Mouse (Mus musculus) megakaryocyte, embryonic 14.5 days (primary cell): ENCODE results near the gene Smarcd3. TPM values are rescaled to one million over a fixed set of nuclear protein-coding genes. Genes with fewer than 3 reads are reported as not detected.

Experiments used
- H3K27me3 ChIP-seq: replicated peaks from 2 replicates; pipeline ENCODE3; 2012; ENCODE audit warnings: inconsistent platforms
- H3K36me3 ChIP-seq: replicated peaks from 2 replicates; pipeline ENCODE3; 2012; ENCODE audit warnings: low read length, inconsistent platforms, mixed read lengths
- H3K4me1 ChIP-seq: 2 replicates; pipeline ENCODE4 v1.6.1; 2012; ENCODE audit warnings: inconsistent platforms
- H3K4me3 ChIP-seq: replicated peaks from 2 replicates; pipeline ENCODE3; 2012; ENCODE audit warnings: moderate library complexity, mild to moderate bottlenecking, inconsistent platforms
- H3K9me3 ChIP-seq: 2 replicates; pipeline ENCODE4 v1.6.1; 2012; ENCODE audit warnings: inconsistent platforms
- FLI1 ChIP-seq: IDR thresholded peaks from 2 replicates; pipeline ENCODE4 v1.6.1; 2012; ENCODE audit warnings: low read length, inconsistent platforms, mixed read lengths
- GATA1 ChIP-seq: IDR thresholded peaks from 3 replicates; pipeline ENCODE4 v1.6.1; 2012; ENCODE audit warnings: mixed read lengths, low read length, inconsistent platforms, borderline replicate concordance
- polyA plus RNA-seq: library from polyadenylated mRNA; stranded (reverse); fragments of >175 nt; gene quantifications from 2 replicates; pipeline ENCODE4 v1.2.3, GENCODE M21; 2012; ENCODE audit warnings: low replicate concordance; ENCODE audit not compliant: insufficient read depth

Gene Smarcd3
- 0.76 TPM in 1 of 2 replicates, not detected in the other for polyA plus RNA-seq

DNA sequence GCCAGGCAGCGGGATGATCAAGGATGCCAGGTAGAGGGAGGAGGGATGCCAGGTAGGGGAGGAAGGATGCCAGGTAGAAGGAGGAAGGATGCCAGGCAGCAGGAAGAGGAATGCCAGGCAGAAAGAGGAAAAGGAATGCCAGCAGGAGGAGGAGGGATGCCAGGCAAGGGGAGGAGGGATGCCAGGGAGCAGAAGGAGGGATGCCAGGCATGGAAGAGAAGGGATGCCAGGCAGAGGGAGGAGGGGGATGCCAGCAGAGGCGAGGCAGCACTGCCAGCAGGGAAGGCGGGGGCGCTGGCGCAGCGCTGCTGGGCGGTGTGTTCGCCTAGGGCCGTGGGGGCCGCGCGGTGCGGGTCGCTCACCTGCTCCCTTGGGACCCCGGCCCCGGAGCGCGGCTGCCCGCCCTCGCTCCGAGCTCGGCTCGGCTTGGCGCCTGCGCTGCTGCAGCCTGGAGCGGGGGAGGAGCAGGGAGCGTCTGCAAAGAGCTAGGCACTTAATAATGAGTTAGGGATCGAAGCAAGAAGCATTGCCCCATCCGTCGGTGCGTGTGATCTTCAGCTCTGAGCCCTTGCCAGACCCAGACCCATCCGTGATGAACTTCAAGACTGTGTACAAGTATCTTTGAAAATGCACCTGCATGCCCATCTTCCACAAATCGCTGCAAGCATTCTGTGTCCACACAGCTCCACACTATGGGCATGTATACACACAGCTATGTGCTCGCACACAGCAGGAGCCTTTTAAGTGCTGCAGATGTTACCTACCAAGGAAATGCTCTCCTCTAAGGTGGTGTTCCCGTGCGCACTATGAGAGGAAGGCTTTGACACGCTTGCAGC is at the start of gene Smarcd3:
Gene Smarcd3 (minus strand): TSS at position 426 of the 836 bp plus-strand sequence.
- peak within 1 kb of the TSS; percentile 79 for H3K4me3 ChIP-seq

GRCm38 (mm10) chr5:24661457-24661856 is 37.2 kb upstream of the Smarcd3 start:
- H3K4me1 ChIP-seq: peaks cover 18% of the 10 kb centered on the region
- H3K9me3 ChIP-seq: peaks cover 20% of the 10 kb centered on the region
- TF ChIP-seq GATA1 (no peak), FLI1 (no peak)
- no peak overlapping the region for H3K4me3 ChIP-seq
- peaks cover 10% of the 10 kb centered on the region for H3K27me3 ChIP-seq
- H3K36me3 ChIP-seq: no peaks in the 10 kb centered on the region

More for the DNA sequence above, at the start of gene Smarcd3:
- Histone ChIP-seq H3K4me1 (peaks cover 24% of the 10 kb centered on the region), H3K36me3 (no peaks in the 10 kb centered on the region), H3K27me3 (peaks cover 70% of the 10 kb centered on the region), H3K9me3 (peaks cover 2% of the 10 kb centered on the region; the same call in 1 of the 2 replicates)
- no peak for TF ChIP-seq GATA1
- no peak for TF ChIP-seq FLI1

GRCm38 (mm10) chr5:24659708-24660423 is 35.7 kb upstream of the Smarcd3 start:
- no peak overlapping the region for H3K4me3 ChIP-seq
- no peak for TF ChIP-seq GATA1
- TF ChIP-seq FLI1: no peak
- H3K27me3 ChIP-seq: peaks cover 7% of the 10 kb centered on the region
- no peaks in the 10 kb centered on the region for H3K36me3 ChIP-seq
- H3K4me1 ChIP-seq: peaks cover 29% of the 10 kb centered on the region
- peaks cover 11% of the 10 kb centered on the region; the same call in 1 of the 2 replicates for H3K9me3 ChIP-seq

DNA sequence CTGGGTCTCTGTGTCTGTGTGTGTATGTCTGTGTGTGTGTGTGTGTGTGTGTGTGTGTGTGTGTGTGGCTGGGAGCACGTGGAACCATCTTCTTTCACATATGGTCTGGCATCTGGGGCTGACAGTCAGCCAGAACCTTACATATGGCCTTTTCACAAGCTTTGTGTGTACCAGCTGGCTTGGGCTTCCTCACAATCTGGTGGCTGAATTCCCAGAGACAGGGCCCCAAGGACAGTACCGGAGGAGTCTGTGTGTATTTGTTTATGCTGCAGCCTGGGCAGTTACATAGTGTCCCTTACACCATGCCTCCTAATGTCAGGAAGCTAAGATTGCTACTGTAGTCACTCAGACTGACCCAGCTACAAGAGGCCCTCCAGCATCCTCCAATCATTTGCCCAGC is 32.9 kb upstream of the Smarcd3 start:
- H3K4me3 ChIP-seq: no peak overlapping the region
- peaks cover 37% of the 10 kb centered on the region for H3K4me1 ChIP-seq
- no peak for TF ChIP-seq GATA1
- no peak for TF ChIP-seq FLI1
- H3K27me3 ChIP-seq: peaks cover 23% of the 10 kb centered on the region
- H3K36me3 ChIP-seq: no peaks in the 10 kb centered on the region
- H3K9me3 ChIP-seq: peaks cover 15% of the 10 kb centered on the region; the same call in 1 of the 2 replicates

GRCm38 (mm10) chr5:24654491-24654890 is 30.3 kb upstream of the Smarcd3 start:
- H3K4me3 ChIP-seq: peak overlapping the region; percentile 38
- H3K27me3 ChIP-seq: peaks cover 42% of the 10 kb centered on the region
- TF ChIP-seq FLI1 (no peak), GATA1 (no peak)
- no peaks in the 10 kb centered on the region for H3K36me3 ChIP-seq
- peaks cover 38% of the 10 kb centered on the region for H3K4me1 ChIP-seq
- H3K9me3 ChIP-seq: peaks cover 15% of the 10 kb centered on the region; the same call in 1 of the 2 replicates

- Histone ChIP-seq H3K4me1 (peaks cover 32% of the 10 kb centered on the region), H3K9me3 (peaks cover 10% of the 10 kb centered on the region; the same call in 1 of the 2 replicates), H3K27me3 (peaks cover 54% of the 10 kb centered on the region), H3K4me3 (no peak overlapping the region), H3K36me3 (no peaks in the 10 kb centered on the region)
- no peak for TF ChIP-seq GATA1
- no peak for TF ChIP-seq FLI1
Measured at GRCm38 (mm10) chr5:24652780-24653179, 28.6 kb upstream of the Smarcd3 start.

DNA sequence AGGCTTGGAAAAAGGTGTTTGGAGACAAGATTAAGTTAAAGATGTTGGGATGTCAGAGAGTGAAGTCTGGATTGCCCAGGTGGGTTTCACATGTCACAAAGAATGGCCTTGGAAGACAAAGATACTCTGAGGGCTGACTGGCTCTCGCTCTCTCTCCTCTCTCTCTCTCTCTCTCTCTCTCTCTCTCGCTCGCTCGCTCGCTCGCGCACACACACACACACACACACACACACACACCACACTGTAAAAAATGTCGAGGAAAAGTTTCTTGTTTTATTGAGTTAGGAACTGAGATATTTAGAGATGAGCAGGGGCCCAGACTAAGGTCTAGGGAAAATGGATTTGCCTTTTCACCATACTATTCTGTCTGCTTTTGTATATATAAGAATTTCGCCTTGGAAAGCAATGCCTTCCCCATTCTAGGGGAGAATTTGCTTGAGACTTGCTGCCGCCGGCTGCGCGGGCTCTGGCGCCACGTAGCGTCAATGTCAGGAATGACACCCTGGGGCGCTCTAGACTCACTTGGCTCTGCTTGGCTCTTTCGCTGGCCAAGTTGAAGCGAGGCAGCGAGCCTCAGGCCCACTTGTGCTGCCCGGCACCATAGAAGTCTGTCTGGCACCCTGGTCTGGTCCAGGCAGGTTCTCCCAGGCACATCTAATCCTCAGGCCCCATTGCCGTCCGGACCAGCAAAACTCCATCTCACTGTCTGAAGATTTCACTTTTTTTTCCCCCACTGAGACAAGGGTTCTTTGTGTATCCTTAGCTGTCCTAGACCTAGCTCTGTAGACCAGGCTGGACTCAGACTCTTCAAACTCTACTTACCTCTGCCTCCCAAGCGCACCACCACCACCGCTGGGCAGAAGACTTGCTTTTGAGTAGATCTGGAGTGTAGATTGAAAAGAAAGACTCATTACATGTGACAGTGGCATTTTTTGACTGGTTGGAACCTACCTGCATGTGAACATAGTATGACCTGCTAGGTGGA is 27.8 kb upstream of the Smarcd3 start:
- Histone ChIP-seq H3K27me3 (peaks cover 57% of the 10 kb centered on the region), H3K36me3 (no peaks in the 10 kb centered on the region), H3K4me1 (peaks cover 25% of the 10 kb centered on the region), H3K4me3 (peak overlapping the region; percentile 57), H3K9me3 (peaks cover 10% of the 10 kb centered on the region; the same call in 1 of the 2 replicates)
- TF ChIP-seq FLI1 (no peak), GATA1 (no peak)

- Histone ChIP-seq H3K4me3 (no peak overlapping the region), H3K9me3 (peaks cover 10% of the 10 kb centered on the region; the same call in 1 of the 2 replicates), H3K27me3 (peaks cover 57% of the 10 kb centered on the region), H3K36me3 (no peaks in the 10 kb centered on the region), H3K4me1 (peaks cover 19% of the 10 kb centered on the region)
- TF ChIP-seq GATA1 (no peak), FLI1 (no peak)
Measured at GRCm38 (mm10) chr5:24651356-24651755, 27.1 kb upstream of the Smarcd3 start.

- H3K4me1 ChIP-seq: peaks cover 8% of the 10 kb centered on the region
- no peak overlapping the region for H3K4me3 ChIP-seq
- H3K36me3 ChIP-seq: no peaks in the 10 kb centered on the region
Measured at GRCm38 (mm10) chr5:24649701-24650100, 25.5 kb upstream of the Smarcd3 start.

More at GRCm38 (mm10) chr5:24649701-24650100, 25.5 kb upstream of the Smarcd3 start:
- TF ChIP-seq FLI1: no peak
- TF ChIP-seq GATA1: no peak
- Histone ChIP-seq H3K27me3 (peaks cover 59% of the 10 kb centered on the region), H3K9me3 (peaks cover 3% of the 10 kb centered on the region; the same call in 1 of the 2 replicates)
